Mouse (Mus musculus): ENCODE measurements around the gene Hoxb8. TPM values are rescaled to one million over a fixed set of nuclear protein-coding genes. Genes with fewer than 3 reads are reported as not detected.

Gene Hoxb8
- 0.30 TPM in 1 of 2 replicates, not detected in the other for polyA plus RNA-seq (2016; fragmentation: Nextera tagmentation; extraction: Ambion mirVana)

DNA sequence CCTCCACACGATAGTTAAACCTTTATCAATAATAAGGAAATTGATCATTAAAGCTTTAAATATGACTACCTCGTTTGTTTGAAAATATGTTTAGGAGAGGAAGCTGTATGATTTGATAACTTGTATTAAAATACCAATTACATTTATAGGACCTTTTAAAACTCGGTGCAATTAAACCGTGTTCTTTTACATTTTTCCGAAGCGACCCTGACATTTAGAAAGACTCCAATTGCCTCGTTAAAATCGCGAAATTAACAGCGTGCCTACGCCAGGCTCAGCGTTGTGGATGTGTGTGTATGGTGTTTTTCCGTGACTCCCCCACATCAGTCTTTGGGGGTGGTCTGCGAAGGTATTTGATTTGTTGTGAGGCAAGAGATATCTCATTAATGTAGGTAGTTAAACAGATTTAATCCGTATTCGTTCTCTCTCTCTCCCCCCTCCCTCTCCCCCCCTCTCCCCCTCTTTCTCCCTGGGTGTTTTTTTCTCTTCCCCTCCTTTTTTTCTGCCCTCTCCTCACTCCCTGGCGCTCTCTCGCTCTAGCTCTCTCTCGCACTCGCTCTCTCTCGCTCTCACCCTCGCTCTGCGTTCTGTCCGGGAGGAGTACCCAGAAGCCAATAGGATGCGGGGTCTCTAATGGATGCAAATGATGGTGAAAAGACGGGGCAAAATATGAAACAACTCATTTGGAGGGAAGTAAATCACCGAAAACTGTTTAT is at the start of gene Hoxb8:
Gene Hoxb8, plus strand, starts transcription at position 51 of the 716 bp plus-strand sequence.
- Histone ChIP-seq H3K27ac (no peak within 1 kb of the TSS), H3K36me3 (no peaks in the 10 kb centered on the region)

DNA sequence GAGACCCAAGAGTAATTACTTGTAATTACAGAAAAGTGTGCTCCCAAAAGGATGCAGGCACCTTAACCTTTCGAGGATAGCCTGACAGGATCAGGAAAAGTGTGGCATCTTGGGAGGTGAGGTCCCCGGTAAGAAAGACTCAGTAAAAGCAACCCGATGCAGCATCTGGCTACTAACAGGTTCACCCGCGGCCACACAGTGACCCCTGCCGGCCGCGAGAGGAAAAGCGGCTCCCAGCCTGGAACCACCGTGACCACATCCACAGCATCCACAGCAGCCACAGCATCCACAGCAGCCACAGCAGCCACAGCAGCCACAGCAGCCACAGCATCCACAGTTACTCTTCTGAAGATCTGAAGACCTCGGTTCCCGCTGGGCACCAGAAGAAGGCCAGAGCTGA is 46.8 kb upstream of the Hoxb8 start:
- H3K4me3 ChIP-seq = no peak overlapping the region
- no peak overlapping the region for H3K27ac ChIP-seq
- WGBS = 3% methylated on average over 12 of the region's 12 CpGs
- no peaks in the 10 kb centered on the region for H3K4me1 ChIP-seq
- H3K9me3 ChIP-seq = no peaks in the 10 kb centered on the region
- no peak for DNase-seq (ENCODE audit: low spot score)
- H3K36me3 ChIP-seq = no peaks in the 10 kb centered on the region
- peaks cover 81% of the 10 kb centered on the region for H3K27me3 ChIP-seq (ENCODE audit: insufficient read depth, poor library complexity, severe bottlenecking)

More for the DNA sequence above, at the start of gene Hoxb8:
- Histone ChIP-seq H3K9me3 (no peaks in the 10 kb centered on the region), H3K4me3 (peak within 1 kb of the TSS; percentile 23), H3K27me3 (ENCODE audit: insufficient read depth, poor library complexity, severe bottlenecking) (peaks cover 100% of the 10 kb centered on the region), H3K4me1 (peaks cover 26% of the 10 kb centered on the region)
- 1% methylated on average over 27 of the region's 27 CpGs for WGBS
- DNase-seq (ENCODE audit: low spot score) = no peak

DNA sequence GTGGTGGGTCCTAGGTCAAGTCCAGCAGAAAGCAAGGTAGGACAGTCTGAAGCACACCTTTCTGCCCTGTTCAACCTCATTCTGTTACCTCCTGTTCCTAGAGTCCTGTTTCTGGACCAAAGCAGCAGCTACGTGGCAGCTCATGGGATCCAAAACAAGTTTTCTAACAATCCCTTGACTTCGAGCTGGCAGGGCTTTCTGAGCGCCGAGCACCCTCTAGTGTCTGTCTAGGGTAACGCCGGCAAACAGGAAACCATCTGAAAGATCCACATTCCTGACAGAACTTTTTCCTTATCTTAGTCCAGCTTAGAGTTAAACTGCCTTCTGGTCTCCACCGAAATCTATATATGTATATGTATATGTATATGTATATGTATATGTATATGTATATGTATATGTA is 41.5 kb upstream of the Hoxb8 start:
- no peak overlapping the region for H3K27ac ChIP-seq
- peaks cover 64% of the 10 kb centered on the region for H3K27me3 ChIP-seq (ENCODE audit: insufficient read depth, poor library complexity, severe bottlenecking)
- H3K9me3 ChIP-seq = no peaks in the 10 kb centered on the region
- no peaks in the 10 kb centered on the region for H3K36me3 ChIP-seq
- DNase-seq (ENCODE audit: low spot score) = no peak
- H3K4me3 ChIP-seq = no peak overlapping the region
- H3K4me1 ChIP-seq = no peaks in the 10 kb centered on the region
- WGBS = 4% methylated on average over 7 of the region's 7 CpGs

DNA sequence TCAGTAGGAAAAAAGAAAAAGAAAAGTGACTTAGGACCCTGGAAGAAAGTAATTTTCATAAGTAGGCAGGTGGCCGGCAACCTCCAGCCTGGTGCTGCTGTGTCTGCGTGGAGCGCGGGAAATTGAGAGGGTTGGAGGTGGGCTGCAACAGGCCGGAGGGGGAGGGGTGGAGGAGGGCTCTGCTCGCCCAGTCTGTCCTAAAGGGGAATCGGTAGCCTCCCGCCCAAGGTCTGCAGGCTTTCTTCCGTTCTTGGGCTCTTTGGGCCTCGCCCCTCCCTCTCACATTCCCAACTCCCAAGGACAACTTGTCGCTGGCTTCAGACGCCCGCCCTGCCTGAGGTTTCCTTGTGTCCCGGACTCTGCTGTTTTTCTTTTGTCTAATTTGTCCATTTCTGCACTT is 30.8 kb upstream of the Hoxb8 start:
- Histone ChIP-seq H3K36me3 (no peaks in the 10 kb centered on the region), H3K4me3 (peak overlapping the region; percentile 35; the same call in 1 of the 2 replicates), H3K9me3 (no peaks in the 10 kb centered on the region), H3K27me3 (ENCODE audit: insufficient read depth, poor library complexity, severe bottlenecking) (peaks cover 98% of the 10 kb centered on the region), H3K4me1 (peaks cover 16% of the 10 kb centered on the region), H3K27ac (no peak overlapping the region)
- DNase-seq (ENCODE audit: low spot score) = no peak
- under 1% methylated on average over 14 of the region's 14 CpGs for WGBS

DNA sequence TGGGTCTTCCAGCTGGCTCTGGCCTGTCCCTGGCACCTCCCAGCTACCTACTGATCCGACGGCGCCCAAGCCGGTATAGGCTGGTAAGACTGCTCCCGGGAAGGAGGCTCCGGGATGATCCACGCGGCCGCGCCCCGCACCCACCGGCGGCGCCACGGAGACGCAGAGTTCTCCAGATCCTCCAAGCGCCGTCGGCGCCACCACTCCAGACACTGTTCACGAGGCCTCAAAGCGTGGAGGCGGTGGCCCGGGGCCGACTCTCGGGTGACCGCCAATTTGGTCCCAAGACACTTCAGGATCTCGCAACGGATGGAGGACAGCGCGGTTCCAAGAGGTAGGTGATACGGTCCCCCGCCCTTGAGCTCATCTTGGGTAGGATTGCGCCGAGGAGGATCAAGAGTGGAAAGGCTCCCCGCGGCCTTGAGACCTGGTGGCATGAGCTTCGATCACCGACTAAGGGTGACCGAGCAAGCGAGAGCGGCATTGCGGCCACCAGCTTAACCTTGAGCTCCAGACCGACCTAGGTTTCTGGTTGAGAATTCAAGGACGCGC is 30.1 kb upstream of the Hoxb8 start:
- DNase-seq (ENCODE audit: low spot score) = no peak
- peak overlapping the region; percentile 35 for H3K4me3 ChIP-seq
- H3K36me3 ChIP-seq = no peaks in the 10 kb centered on the region
- H3K27me3 ChIP-seq (ENCODE audit: insufficient read depth, poor library complexity, severe bottlenecking) = peaks cover 98% of the 10 kb centered on the region
- H3K9me3 ChIP-seq = no peaks in the 10 kb centered on the region
- H3K4me1 ChIP-seq = peaks cover 16% of the 10 kb centered on the region
- WGBS = under 1% methylated on average over 46 of the region's 46 CpGs
- H3K27ac ChIP-seq = no peak overlapping the region

DNA sequence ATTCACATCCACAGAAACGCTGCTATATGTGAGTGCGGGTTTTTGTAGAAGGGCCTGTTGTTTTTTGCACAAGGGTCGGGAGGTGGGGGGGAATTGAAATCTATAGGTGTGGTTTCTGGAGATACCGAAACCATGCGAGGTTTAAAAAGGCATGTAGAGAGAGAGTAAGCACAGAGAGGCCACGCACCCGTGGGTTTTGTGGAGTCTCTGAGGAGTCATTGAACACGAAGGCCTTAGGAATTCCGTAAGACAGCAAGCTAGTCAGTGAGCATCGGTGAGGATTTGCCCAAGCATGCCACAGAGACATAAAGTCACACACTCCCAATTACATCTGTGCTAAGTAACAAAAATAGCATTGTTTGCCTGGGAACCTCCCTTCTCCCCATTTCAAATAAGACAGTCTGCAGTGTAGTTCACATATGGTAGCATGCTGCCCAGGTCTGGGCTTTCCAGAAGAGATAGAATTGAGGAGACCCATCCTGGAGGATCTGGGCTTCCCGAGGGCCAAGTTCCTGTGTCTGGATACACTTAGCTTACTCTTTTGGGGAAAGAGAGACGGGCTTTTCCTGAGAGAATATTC is 29.1 kb upstream of the Hoxb8 start:
- no peak overlapping the region for H3K4me3 ChIP-seq
- H3K9me3 ChIP-seq = no peaks in the 10 kb centered on the region
- WGBS = 3% methylated on average over 12 of the region's 12 CpGs
- no peak for DNase-seq (ENCODE audit: low spot score)
- H3K27ac ChIP-seq = no peak overlapping the region
- H3K4me1 ChIP-seq = peaks cover 16% of the 10 kb centered on the region
- H3K27me3 ChIP-seq (ENCODE audit: insufficient read depth, poor library complexity, severe bottlenecking) = peaks cover 100% of the 10 kb centered on the region
- H3K36me3 ChIP-seq = no peaks in the 10 kb centered on the region

DNA sequence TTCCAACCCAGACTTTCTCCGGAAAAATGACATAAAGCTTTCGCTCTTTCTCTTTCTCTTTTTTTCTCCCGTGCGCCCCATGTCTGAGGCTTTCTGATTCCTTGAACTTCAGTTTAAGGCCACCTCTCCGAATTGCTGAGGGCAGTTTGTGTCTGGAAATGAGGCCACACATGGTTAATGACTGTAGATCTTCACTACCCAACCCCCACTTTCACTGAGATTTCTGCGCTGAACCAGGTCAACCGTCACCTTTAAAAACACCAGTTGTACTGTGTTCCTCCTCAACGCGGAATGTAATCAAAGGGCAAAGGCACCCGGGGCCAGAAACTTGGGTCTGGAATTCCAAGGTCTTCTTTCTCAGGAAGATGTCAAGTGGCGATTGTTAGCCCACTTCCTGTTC is 27.5 kb upstream of the Hoxb8 start:
- no peaks in the 10 kb centered on the region for H3K9me3 ChIP-seq
- no peaks in the 10 kb centered on the region for H3K36me3 ChIP-seq
- H3K4me1 ChIP-seq = peaks cover 16% of the 10 kb centered on the region
- no peak overlapping the region for H3K27ac ChIP-seq
- DNase-seq (ENCODE audit: low spot score) = no peak
- peaks cover 100% of the 10 kb centered on the region for H3K27me3 ChIP-seq (ENCODE audit: insufficient read depth, poor library complexity, severe bottlenecking)
- H3K4me3 ChIP-seq = no peak overlapping the region
- WGBS = 1% methylated on average over 11 of the region's 11 CpGs

DNA sequence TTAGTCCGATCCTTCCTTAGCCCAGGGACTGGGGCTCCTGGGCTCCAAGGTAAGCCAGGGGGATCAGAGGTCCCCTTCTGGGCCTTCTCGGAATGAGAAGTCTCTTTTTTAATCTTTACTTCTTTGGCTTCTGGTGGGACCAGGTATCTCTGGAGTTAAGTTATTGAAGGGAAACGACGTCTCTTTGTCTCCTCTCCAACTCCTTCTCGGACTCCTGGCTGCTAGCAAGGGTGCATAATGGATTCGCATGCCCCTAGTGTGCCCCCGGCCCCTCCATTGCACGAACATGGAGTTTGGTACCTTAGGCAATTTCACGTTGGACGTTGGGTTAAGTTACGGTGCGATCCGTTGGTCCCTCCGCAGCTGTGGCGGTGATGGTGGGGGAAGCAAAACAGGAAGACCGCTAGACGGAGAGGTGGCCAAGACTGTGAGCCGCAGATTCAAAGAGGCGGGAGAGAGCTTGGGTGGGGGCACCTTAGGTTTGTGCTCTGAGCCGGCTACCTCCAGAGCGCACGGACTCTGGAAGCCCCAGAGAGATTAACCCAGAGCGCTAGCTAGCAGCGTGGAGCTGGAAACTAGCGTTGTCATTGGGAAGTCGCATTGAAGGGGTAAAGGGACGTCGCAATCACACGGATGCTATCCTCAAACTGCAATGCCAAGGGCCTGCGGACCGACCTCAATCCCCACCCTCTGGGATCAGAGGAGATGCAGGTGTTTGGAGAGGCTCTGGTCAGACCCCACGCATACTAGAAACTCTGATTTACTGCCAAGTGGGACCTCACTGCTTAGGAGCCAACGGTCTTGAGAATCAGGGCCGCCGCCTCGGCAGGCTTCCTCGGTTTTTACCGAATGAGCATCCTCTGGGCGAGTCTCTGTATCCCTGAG is 26.4 kb upstream of the Hoxb8 start:
- H3K27ac ChIP-seq = no peak overlapping the region
- H3K9me3 ChIP-seq = no peaks in the 10 kb centered on the region
- H3K27me3 ChIP-seq (ENCODE audit: insufficient read depth, poor library complexity, severe bottlenecking) = peaks cover 100% of the 10 kb centered on the region
- WGBS = 2% methylated on average over 39 of the region's 39 CpGs
- DNase-seq (ENCODE audit: low spot score) = no peak
- no peak overlapping the region for H3K4me3 ChIP-seq
- H3K36me3 ChIP-seq = no peaks in the 10 kb centered on the region
- H3K4me1 ChIP-seq = peaks cover 19% of the 10 kb centered on the region

DNA sequence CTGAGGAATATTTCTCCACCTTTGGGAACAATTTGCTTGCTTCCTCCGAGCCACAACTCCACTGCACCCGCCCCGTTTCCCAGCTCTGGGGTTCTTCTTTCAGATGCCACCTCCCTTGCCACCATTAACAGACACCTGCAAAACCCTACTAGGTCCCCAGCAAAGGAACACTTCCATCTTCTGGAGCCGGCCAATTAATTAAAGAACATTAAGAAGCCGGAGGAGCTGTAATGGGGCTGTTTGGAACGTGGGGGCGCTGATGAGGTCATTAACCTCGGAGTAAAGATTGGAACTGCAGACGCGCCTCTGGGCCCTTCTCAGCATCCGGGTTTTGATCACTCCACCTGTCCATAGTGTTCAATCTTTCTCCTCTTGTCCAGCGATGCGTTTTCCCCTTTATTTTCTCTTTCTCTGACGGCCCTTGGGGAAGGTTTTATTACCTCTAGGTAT is 25.7 kb upstream of the Hoxb8 start:
- DNase-seq (ENCODE audit: low spot score) = no peak
- Histone ChIP-seq H3K4me3 (no peak overlapping the region), H3K27ac (no peak overlapping the region), H3K36me3 (no peaks in the 10 kb centered on the region), H3K27me3 (ENCODE audit: insufficient read depth, poor library complexity, severe bottlenecking) (peaks cover 100% of the 10 kb centered on the region), H3K9me3 (no peaks in the 10 kb centered on the region), H3K4me1 (peaks cover 16% of the 10 kb centered on the region)
- 2% methylated on average over 14 of the region's 14 CpGs for WGBS

DNA sequence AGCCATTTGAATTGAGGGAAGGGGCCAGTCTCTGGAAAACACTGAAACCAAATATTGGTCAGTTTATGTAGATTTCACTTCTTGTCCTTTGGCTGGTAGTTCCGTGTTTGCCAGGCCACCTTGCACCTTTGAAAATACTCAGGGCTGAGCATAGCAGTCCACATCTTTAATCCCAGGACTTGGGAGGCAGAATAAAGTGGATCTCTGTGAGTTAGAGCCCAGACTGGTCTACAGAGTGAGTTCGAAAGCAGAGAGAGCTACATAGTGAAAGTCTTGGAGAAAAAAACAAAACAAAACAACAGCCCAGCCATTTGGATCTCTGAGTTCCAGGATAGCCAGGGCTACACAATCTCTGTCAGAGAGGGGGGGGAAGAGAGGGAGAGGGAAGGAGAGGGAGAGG is 24.6 kb upstream of the Hoxb8 start:
- H3K4me3 ChIP-seq = no peak overlapping the region
- WGBS = 22% methylated on average over 2 of the region's 2 CpGs

DNA sequence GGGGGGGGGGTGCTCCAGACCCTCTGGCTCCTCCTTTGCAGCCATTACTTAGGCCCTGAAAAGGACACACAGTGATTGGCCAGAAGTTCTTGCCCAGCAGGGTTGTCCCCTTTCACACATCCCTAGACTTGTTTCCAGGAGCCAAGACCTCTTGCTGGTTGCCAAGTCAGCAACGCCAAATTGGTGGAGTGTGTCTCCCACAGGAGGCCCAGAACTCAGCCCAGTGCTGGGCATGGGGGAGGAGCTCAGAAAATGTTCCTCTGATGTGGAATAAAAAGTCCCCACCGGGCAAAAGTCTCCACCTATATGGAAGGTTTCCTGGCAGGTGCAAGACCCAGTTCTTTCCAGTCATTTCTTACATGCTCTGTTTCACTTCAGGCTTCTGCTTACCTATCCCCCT is 22.7 kb upstream of the Hoxb8 start:
- Histone ChIP-seq H3K36me3 (no peaks in the 10 kb centered on the region), H3K27me3 (ENCODE audit: insufficient read depth, poor library complexity, severe bottlenecking) (peaks cover 100% of the 10 kb centered on the region), H3K27ac (no peak overlapping the region), H3K4me1 (peaks cover 11% of the 10 kb centered on the region), H3K9me3 (no peaks in the 10 kb centered on the region), H3K4me3 (no peak overlapping the region)
- DNase-seq (ENCODE audit: low spot score) = no peak
- WGBS = 2% methylated on average over 2 of the region's 2 CpGs

More for the DNA sequence above, 24.6 kb upstream of the Hoxb8 start:
- Histone ChIP-seq H3K27me3 (ENCODE audit: insufficient read depth, poor library complexity, severe bottlenecking) (peaks cover 100% of the 10 kb centered on the region), H3K9me3 (no peaks in the 10 kb centered on the region), H3K4me1 (peaks cover 8% of the 10 kb centered on the region; the same call in 1 of the 2 replicates), H3K27ac (no peak overlapping the region), H3K36me3 (no peaks in the 10 kb centered on the region)
- no peak for DNase-seq (ENCODE audit: low spot score)

DNA sequence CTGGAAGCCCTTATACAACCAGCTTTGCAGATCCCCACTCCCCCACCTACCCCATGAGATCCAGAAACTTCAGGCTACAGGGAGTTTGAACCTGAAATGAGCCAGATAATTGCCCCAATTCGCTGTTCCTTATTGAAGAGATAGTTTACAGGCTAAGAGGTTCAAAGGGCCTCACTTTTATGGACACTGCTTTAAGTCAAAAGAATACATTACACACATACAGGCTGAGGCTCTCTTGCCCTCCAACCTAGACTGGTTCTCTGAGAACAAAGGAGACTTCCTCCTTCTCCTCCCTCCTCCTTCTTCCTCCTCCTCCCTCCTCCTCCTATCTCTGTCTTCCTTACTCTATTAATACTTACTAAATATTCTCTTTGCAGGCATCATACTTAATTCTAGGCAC is 22.2 kb upstream of the Hoxb8 start:
- DNase-seq (ENCODE audit: low spot score) = no peak
- 10% methylated on average over 1 of the region's 1 CpGs for WGBS
- H3K36me3 ChIP-seq = no peaks in the 10 kb centered on the region
- H3K4me3 ChIP-seq = no peak overlapping the region
- H3K4me1 ChIP-seq = peaks cover 11% of the 10 kb centered on the region
- no peak overlapping the region for H3K27ac ChIP-seq
- peaks cover 100% of the 10 kb centered on the region for H3K27me3 ChIP-seq (ENCODE audit: insufficient read depth, poor library complexity, severe bottlenecking)
- H3K9me3 ChIP-seq = no peaks in the 10 kb centered on the region
